Mouse (Mus musculus): ENCODE data around the gene Sell. TPM values are rescaled to one million over a fixed set of nuclear protein-coding genes. Genes with fewer than 3 reads are reported as not detected.
"Not testable (repeated sequence)": the region's sequence is repeated elsewhere in the genome, so short reads cannot be mapped to it uniquely, and the experiment has no call there.

Gene Sell
- not detected in 2 replicates for polyA plus RNA-seq (2014; fragmentation: Nextera tagmentation; extraction: Ambion mirVana)

DNA sequence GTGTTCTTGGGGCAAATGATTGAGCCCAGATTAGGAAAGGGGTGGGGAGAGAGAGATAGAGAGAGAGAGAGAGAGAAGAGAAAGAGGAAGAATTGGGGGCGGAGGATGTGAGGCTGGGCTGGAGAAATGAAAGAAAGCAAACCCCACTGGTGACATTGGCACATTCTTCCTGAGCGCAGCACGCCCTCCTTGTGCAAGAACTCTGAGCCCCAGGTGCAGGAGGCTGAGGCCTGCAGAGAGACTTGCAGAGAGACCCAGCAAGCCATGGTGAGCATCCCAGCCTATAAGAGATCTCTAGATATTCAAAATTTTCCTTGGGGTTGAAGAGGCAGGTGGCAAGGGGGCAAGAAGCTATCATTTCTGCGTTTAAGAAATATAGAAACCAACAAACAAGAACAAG, at the start of gene Sell:
Gene Sell (plus strand): TSS at position 58 of the 400 bp plus-strand sequence.
- Histone ChIP-seq H3K9ac (ENCODE audit: low read length) (no peak within 1 kb of the TSS), H3K36me3 (ENCODE audit: control insufficient read depth, insufficient read depth, low read length) (no peaks in the 10 kb centered on the region), H3K4me1 (ENCODE audit: control insufficient read depth, insufficient read depth, low read length) (no peaks in the 10 kb centered on the region), H3K4me2 (no peak within 1 kb of the TSS), H3K27me3 (ENCODE audit: control insufficient read depth, insufficient read depth, low read length) (no peaks in the 10 kb centered on the region), H3K4me3 (ENCODE audit: low read depth, low read length) (no peak within 1 kb of the TSS), H3K27ac (ENCODE audit: low read depth, low read length) (no peak within 1 kb of the TSS), H3K9me3 (ENCODE audit: control insufficient read depth, low read length) (no peaks in the 10 kb centered on the region)
- WGBS, result 68% methylated on average over 4 of the region's 4 CpGs
- ATAC-seq (ENCODE audit: low FRiP score) (no peak), DNase-seq (ENCODE audit: low spot score, missing footprints) (no peak)

GRCm38 (mm10) chr1:164014616-164015015, 47.2 kb upstream of the Sell start:
- no peak overlapping the region for H3K9ac ChIP-seq (ENCODE audit: low read length)
- ATAC-seq (ENCODE audit: low FRiP score), result no peak
- H3K4me2 ChIP-seq, result no peak overlapping the region
- H3K4me3 ChIP-seq (ENCODE audit: low read depth, low read length), result no peak overlapping the region
- 94% methylated on average over 1 of the region's 1 CpGs for WGBS
- no peaks in the 10 kb centered on the region for H3K36me3 ChIP-seq (ENCODE audit: control insufficient read depth, insufficient read depth, low read length)
- H3K4me1 ChIP-seq (ENCODE audit: control insufficient read depth, insufficient read depth, low read length), result no peaks in the 10 kb centered on the region; the same call in 1 of the 2 replicates
- H3K27me3 ChIP-seq (ENCODE audit: control insufficient read depth, insufficient read depth, low read length), result no peaks in the 10 kb centered on the region
- no peaks in the 10 kb centered on the region for H3K9me3 ChIP-seq (ENCODE audit: control insufficient read depth, low read length)
- peak; percentile 51 for DNase-seq (ENCODE audit: low spot score, missing footprints)
- no peak overlapping the region for H3K27ac ChIP-seq (ENCODE audit: low read depth, low read length)

GRCm38 (mm10) chr1:164018221-164018896, 43.4 kb upstream of the Sell start:
- no peaks in the 10 kb centered on the region; the same call in 1 of the 2 replicates for H3K4me1 ChIP-seq (ENCODE audit: control insufficient read depth, insufficient read depth, low read length)
- H3K4me2 ChIP-seq, result no peak overlapping the region
- ATAC-seq (ENCODE audit: low FRiP score) (no peak), DNase-seq (ENCODE audit: low spot score, missing footprints) (peak; percentile 54)
- WGBS, result 93% methylated on average over 16 of the region's 16 CpGs
- no peaks in the 10 kb centered on the region for H3K27me3 ChIP-seq (ENCODE audit: control insufficient read depth, insufficient read depth, low read length)
- no peak overlapping the region for H3K27ac ChIP-seq (ENCODE audit: low read depth, low read length)
- H3K4me3 ChIP-seq (ENCODE audit: low read depth, low read length), result no peak overlapping the region
- H3K9me3 ChIP-seq (ENCODE audit: control insufficient read depth, low read length), result no peaks in the 10 kb centered on the region
- H3K36me3 ChIP-seq (ENCODE audit: control insufficient read depth, insufficient read depth, low read length), result no peaks in the 10 kb centered on the region
- H3K9ac ChIP-seq (ENCODE audit: low read length), result no peak overlapping the region

DNA sequence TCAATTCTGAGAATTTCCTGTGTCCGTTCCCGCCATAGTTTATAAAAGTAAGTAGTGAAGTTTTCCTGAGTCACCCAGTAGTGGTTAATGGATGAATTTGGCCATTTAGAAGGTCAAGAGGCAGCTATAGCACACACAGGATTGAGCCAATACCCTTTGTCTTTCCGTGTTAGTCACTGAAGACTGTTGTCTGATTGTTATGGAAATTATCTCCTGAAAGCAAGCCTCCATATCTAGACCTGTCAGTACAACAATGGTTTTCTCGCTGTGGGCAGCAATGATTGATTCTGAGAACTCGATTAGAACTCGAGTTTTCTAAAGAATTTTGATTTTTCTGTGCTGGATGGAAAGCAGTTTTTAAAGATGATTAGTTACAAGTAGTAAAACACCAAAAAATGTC, 42.0 kb upstream of the Sell start:
- DNase-seq (ENCODE audit: low spot score, missing footprints) (peak; percentile 81), ATAC-seq (ENCODE audit: low FRiP score) (no peak)
- Histone ChIP-seq H3K27ac (ENCODE audit: low read depth, low read length) (no peak overlapping the region), H3K4me1 (ENCODE audit: control insufficient read depth, insufficient read depth, low read length) (no peaks in the 10 kb centered on the region; the same call in 1 of the 2 replicates), H3K4me3 (ENCODE audit: low read depth, low read length) (no peak overlapping the region), H3K9ac (ENCODE audit: low read length) (no peak overlapping the region), H3K27me3 (ENCODE audit: control insufficient read depth, insufficient read depth, low read length) (no peaks in the 10 kb centered on the region), H3K9me3 (ENCODE audit: control insufficient read depth, low read length) (no peaks in the 10 kb centered on the region), H3K36me3 (ENCODE audit: control insufficient read depth, insufficient read depth, low read length) (no peaks in the 10 kb centered on the region), H3K4me2 (no peak overlapping the region)
- WGBS, result 41% methylated on average over 6 of the region's 6 CpGs

DNA sequence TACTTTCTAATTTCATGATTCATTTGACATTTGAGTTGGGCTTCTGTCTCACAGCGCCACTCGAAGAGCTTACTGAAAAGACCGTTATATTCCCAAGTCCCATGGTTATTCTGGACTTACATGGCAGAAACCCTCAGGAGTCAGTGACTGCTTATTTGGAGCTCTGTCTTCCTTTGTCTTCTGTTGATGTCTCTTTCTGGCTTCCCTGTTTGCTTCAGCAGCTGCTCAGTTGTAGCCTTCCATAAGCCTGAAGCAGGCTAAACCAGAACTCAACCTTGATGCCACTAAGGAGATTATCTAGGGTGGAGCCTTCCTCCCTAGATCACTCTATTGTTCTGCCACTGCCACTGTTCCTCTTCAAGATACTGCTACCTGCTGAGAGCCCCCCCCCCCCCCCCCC, 41.0 kb upstream of the Sell start:
- H3K27me3 ChIP-seq (ENCODE audit: control insufficient read depth, insufficient read depth, low read length); H3K4me1 ChIP-seq (ENCODE audit: control insufficient read depth, insufficient read depth, low read length); H3K36me3 ChIP-seq (ENCODE audit: control insufficient read depth, insufficient read depth, low read length); H3K27ac ChIP-seq (ENCODE audit: low read depth, low read length); H3K9ac ChIP-seq (ENCODE audit: low read length); H3K9me3 ChIP-seq (ENCODE audit: control insufficient read depth, low read length); ATAC-seq (ENCODE audit: low FRiP score); H3K4me2 ChIP-seq; H3K4me3 ChIP-seq (ENCODE audit: low read depth, low read length): not testable (repeated sequence)
- 75% methylated on average over 3 of the region's 3 CpGs for WGBS
- peak; percentile 79 for DNase-seq (ENCODE audit: low spot score, missing footprints)

- H3K27ac ChIP-seq (ENCODE audit: low read depth, low read length); H3K9me3 ChIP-seq (ENCODE audit: control insufficient read depth, low read length); ATAC-seq (ENCODE audit: low FRiP score); H3K9ac ChIP-seq (ENCODE audit: low read length); H3K4me1 ChIP-seq (ENCODE audit: control insufficient read depth, insufficient read depth, low read length); H3K4me3 ChIP-seq (ENCODE audit: low read depth, low read length); H3K4me2 ChIP-seq; H3K27me3 ChIP-seq (ENCODE audit: control insufficient read depth, insufficient read depth, low read length); H3K36me3 ChIP-seq (ENCODE audit: control insufficient read depth, insufficient read depth, low read length): not testable (repeated sequence)
- peak; percentile 41 for DNase-seq (ENCODE audit: low spot score, missing footprints)
- 81% methylated on average over 5 of the region's 5 CpGs for WGBS
Measured at GRCm38 (mm10) chr1:164022106-164022505, 39.7 kb upstream of the Sell start.

DNA sequence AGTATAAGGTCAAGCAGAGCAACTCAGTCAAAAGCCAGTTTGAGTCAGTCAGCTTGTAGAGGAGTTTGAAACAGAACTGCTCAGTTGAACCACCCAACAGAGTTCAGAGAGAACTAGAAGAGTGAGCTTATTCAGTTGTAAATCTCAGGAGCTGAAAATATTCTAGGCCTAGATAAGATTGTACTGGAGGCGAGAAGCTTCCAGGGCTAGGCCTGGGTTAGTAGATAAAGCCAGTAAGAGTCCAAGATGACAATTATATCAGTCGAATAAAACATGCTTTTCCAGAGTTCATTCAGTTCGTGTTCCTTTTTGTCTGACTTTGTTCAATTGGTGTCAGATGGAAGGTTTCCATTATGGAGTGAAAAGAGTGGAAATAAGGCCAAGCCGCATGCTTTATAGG, 36.1 kb upstream of the Sell start:
- no peak overlapping the region for H3K9ac ChIP-seq (ENCODE audit: low read length)
- H3K4me2 ChIP-seq, result no peak overlapping the region
- H3K27me3 ChIP-seq (ENCODE audit: control insufficient read depth, insufficient read depth, low read length), result no peaks in the 10 kb centered on the region
- no peaks in the 10 kb centered on the region for H3K9me3 ChIP-seq (ENCODE audit: control insufficient read depth, low read length)
- no peak overlapping the region for H3K27ac ChIP-seq (ENCODE audit: low read depth, low read length)
- H3K4me1 ChIP-seq (ENCODE audit: control insufficient read depth, insufficient read depth, low read length), result no peaks in the 10 kb centered on the region
- 89% methylated on average over 4 of the region's 4 CpGs for whole genome bisulfite sequencing
- ATAC-seq (ENCODE audit: low FRiP score), result no peak
- H3K36me3 ChIP-seq (ENCODE audit: control insufficient read depth, insufficient read depth, low read length), result no peaks in the 10 kb centered on the region
- H3K4me3 ChIP-seq (ENCODE audit: low read depth, low read length), result no peak overlapping the region
- no peak for DNase-seq (ENCODE audit: low spot score, missing footprints)

- no peak overlapping the region for H3K4me3 ChIP-seq (ENCODE audit: low read depth, low read length)
- H3K4me2 ChIP-seq, result no peak overlapping the region
- H3K9ac ChIP-seq (ENCODE audit: low read length), result no peak overlapping the region
- no peak for DNase-seq (ENCODE audit: low spot score, missing footprints)
- no peak overlapping the region for H3K27ac ChIP-seq (ENCODE audit: low read depth, low read length)
- 58% methylated on average over 5 of the region's 5 CpGs for WGBS
- H3K36me3 ChIP-seq (ENCODE audit: control insufficient read depth, insufficient read depth, low read length), result no peaks in the 10 kb centered on the region
- no peaks in the 10 kb centered on the region for H3K4me1 ChIP-seq (ENCODE audit: control insufficient read depth, insufficient read depth, low read length)
- H3K9me3 ChIP-seq (ENCODE audit: control insufficient read depth, low read length), result no peaks in the 10 kb centered on the region
- no peaks in the 10 kb centered on the region for H3K27me3 ChIP-seq (ENCODE audit: control insufficient read depth, insufficient read depth, low read length)
- ATAC-seq (ENCODE audit: low FRiP score), result no peak
Measured at GRCm38 (mm10) chr1:164027416-164027815, 34.4 kb upstream of the Sell start.

DNA sequence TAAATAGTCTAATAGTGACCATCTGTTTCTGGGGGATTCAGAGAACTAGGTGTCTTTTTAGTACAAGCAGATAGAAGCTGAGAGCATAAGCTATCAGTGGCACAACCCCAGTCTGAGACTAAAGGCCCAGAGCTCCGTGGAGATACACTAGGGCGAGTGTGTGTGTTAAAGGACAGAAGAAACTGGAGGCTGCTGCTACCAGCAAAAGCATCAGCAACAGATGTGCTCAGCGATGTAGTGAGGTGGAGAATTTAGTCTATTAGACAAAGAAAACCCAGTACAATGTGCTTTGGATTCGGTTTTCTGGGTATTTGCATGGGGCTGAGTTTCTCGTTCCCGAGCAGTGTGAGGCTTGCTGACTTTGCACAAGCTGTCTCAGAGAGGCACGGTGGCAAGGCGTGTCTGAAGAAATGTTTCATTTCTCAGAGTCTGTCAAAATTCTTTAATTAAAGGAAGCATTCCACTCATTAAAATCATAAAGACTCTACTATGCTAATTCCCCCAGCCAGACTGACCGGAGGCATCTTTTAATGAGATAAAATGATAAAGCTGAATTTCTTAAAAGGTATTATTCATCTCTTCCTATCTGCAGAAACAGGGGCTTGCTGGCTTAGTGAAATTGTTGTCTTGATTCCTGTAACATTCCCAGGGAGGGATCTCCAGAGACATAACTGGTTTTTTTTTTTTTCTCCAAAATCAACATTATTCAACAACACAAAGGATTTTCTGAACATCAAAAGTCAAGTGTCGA, 21.2 kb upstream of the Sell start:
- no peak for ATAC-seq (ENCODE audit: low FRiP score)
- Histone ChIP-seq H3K27ac (ENCODE audit: low read depth, low read length) (no peak overlapping the region), H3K9me3 (ENCODE audit: control insufficient read depth, low read length) (no peaks in the 10 kb centered on the region), H3K4me1 (ENCODE audit: control insufficient read depth, insufficient read depth, low read length) (no peaks in the 10 kb centered on the region), H3K4me2 (no peak overlapping the region), H3K36me3 (ENCODE audit: control insufficient read depth, insufficient read depth, low read length) (no peaks in the 10 kb centered on the region), H3K9ac (ENCODE audit: low read length) (no peak overlapping the region), H3K27me3 (ENCODE audit: control insufficient read depth, insufficient read depth, low read length) (no peaks in the 10 kb centered on the region), H3K4me3 (ENCODE audit: low read depth, low read length) (no peak overlapping the region)
- peak; percentile 51 for DNase-seq (ENCODE audit: low spot score, missing footprints)
- WGBS, result 78% methylated on average over 10 of the region's 10 CpGs
